Mouse (Mus musculus) stomach, adult 2 months (tissue): Measurements from ENCODE around the gene Nlrp3. TPM values are rescaled to one million over a fixed set of nuclear protein-coding genes. Genes with fewer than 3 reads are reported as not detected.

ENCODE experiments used
- polyA plus RNA-seq: library from polyadenylated mRNA; depleted of rRNA; stranded (reverse); fragments of >200 nt; gene quantifications from 2 replicates; pipeline ENCODE4 v1.2.3, GENCODE M21; 2012; rRNA removed

Gene Nlrp3
- 0.04 and 0.08 TPM in 2 replicates for polyA plus RNA-seq

DNA sequence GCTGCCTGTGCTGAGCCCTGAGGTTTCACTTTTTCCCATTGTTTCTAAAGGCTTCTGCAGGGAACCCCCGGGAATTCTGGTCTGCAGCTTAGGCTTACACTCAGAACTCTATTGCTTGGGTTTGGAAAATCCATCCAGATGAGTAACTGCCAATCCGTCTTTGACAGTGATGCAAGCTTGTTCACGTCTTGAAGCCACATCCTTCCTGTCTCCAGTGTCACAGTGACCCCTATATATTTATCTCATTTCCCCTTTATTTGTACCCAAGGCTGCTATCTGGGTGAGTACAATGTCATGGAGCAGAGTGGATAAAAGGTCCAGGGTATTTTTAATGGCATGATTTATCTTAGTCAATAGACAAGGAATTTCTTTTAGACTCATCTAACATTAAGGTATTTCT, at the start of gene Nlrp3:
Gene Nlrp3, plus strand, starts transcription at position 245 of the 400 bp plus-strand sequence.

DNA sequence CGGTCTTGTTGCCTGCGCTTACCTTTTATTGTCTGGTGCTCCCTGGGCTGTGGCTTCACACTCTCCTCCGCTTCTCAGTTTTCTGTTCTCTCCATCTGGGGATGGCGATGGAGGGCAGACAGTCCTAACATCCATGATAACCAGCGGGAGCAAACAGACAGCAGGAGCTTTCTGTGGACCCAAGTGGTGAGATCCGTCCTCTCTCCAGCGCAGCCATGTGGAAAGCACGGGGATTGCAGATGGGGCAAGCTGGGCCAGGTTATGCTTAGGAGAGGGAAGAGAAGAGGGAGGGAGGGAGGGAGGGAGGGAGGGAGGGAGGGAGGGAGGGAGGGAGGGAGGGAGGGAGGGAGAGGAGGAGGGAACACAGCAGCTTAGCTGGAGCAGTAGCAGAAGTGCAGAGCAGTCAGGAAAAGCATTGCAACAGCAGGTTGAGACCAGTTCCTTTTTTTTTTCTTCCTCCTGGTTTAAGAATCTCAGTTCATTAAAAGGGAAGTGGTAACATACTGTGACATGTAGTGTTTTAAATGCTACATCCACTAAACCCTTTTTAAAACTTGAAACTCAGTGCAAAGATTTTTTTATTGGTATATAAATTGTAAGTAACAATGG, 14.8 kb upstream of the Nlrp3 start, which contains the start of gene Zkscan17:
Gene Zkscan17, minus strand, starts transcription at position 280 of the 609 bp plus-strand sequence.

DNA sequence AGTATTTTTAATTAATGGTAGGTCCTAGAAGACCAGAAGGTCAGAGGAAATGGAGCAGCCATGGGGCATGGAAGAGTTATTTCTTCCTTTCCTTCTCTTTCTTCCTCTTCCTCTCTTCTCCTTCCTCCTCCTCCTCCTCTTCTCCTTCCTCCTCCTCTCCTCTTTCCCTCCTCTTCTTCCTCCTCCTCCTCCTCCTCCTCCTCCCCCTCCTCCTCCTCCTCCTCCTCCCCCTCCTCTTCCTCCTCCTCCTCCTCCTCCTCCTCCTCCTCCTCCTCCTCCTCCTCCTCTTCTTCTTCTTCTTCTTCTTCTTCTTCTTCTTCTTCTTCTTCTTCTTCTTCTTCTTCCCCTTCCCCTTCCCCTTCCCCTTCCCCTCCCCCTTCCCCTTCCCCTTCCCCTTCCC, 34.8 kb downstream of the Nlrp3 start, which contains the start of gene Olfr222:
Gene Olfr222, minus strand, starts transcription at position 101 of the 400 bp plus-strand sequence.

DNA sequence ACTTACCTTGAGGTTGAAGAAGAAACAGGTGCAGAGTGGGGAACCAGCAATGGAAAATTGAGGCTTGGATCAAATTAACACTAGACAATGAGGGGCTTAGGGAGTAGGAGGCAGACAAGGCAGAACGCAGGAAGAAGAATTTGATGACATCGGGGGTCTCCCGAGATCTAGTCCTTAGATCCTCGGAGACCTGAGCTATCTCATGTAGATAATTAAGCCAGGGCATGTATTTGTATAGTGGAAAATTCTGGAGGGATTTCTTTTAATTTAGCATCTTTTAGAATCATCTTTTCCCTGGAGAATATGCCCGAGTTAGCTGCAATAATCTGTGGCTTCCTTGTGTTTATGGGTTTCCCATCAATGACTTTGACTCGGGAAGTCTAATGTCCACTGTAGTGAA, 51.8 kb downstream of the Nlrp3 start, which contains the start of gene Olfr223:
Gene Olfr223, minus strand, starts transcription at position 101 of the 400 bp plus-strand sequence.

Other genes with a start within 250 kb of the Nlrp3 start
- gene Wnt9a, start 234.6 kb upstream of the Nlrp3 start, polyA plus RNA-seq, result 2.9 and 3.8 TPM in 2 replicates
- not detected in 2 replicates for gene Prss38, start 165.9 kb upstream of the Nlrp3 start, polyA plus RNA-seq
- gene Jmjd4, start 91.5 kb upstream of the Nlrp3 start, polyA plus RNA-seq, result 1.6 and 1.8 TPM in 2 replicates
- gene Snap47, start 90.4 kb upstream of the Nlrp3 start, polyA plus RNA-seq, result 11.3 and 12.2 TPM in 2 replicates
- gene Zfp867, start 69.1 kb upstream of the Nlrp3 start, polyA plus RNA-seq, result 0.03 TPM in 1 of 2 replicates, not detected in the other
- 2.9 and 3.9 TPM in 2 replicates for gene Zkscan17, start 14.8 kb upstream of the Nlrp3 start, polyA plus RNA-seq
- gene Olfr222, start 34.7 kb downstream of the Nlrp3 start, polyA plus RNA-seq, result not detected in 2 replicates
- not detected in 2 replicates for gene Olfr223, start 51.7 kb downstream of the Nlrp3 start, polyA plus RNA-seq
- gene Mprip, start 119.7 kb downstream of the Nlrp3 start, polyA plus RNA-seq, result 66.9 and 85.3 TPM in 2 replicates
- 7.2 and 18.7 TPM in 2 replicates for gene Pld6, start 246.1 kb downstream of the Nlrp3 start, polyA plus RNA-seq